Mouse (Mus musculus) spleen, adult 2 months (tissue): Measurements from ENCODE around the gene Nhlh1. TPM values are rescaled to one million over a fixed set of nuclear protein-coding genes. Genes with fewer than 3 reads are reported as not detected.

Experiments
- DNase-seq, 2 experiments: peaks; one replicate each; pipeline versions ENCODE4 v3.0.0 to v3.0.0-alpha.2; 2012 to 2021; ENCODE audit warnings: low spot score in 2 of 2, low read depth in 1 of 2
- H3K27ac ChIP-seq: fragments of 200-500 bp; 2 replicates; pipeline ENCODE4 v1.5.1; 2012; ENCODE audit warnings: low read length, inconsistent platforms; ENCODE audit not compliant: insufficient read depth
- H3K27me3 ChIP-seq: fragments of 200-500 bp; 2 replicates; pipeline ENCODE4 v1.6.1; 2012; ENCODE audit warnings: mild to moderate bottlenecking, moderate library complexity, low read length, inconsistent platforms; ENCODE audit not compliant: control insufficient read depth, insufficient read depth
- H3K36me3 ChIP-seq: fragments of 200-500 bp; 2 replicates; pipeline ENCODE4 v1.6.1; 2012; ENCODE audit warnings: mild to moderate bottlenecking, low read length, inconsistent platforms; ENCODE audit not compliant: control insufficient read depth, insufficient read depth
- H3K4me1 ChIP-seq: fragments of 200-500 bp; 2 replicates; pipeline ENCODE4 v1.6.1; 2011; ENCODE audit warnings: inconsistent platforms; ENCODE audit not compliant: control insufficient read depth, insufficient read depth, insufficient read length
- H3K4me3 ChIP-seq: fragments of 200-500 bp; 2 replicates; pipeline ENCODE4 v1.5.1; 2011; ENCODE audit warnings: mild to moderate bottlenecking, inconsistent platforms; ENCODE audit not compliant: insufficient read depth, insufficient read length; ENCODE audit errors: extremely low read depth
- CTCF ChIP-seq: fragments of 200-500 bp; IDR thresholded peaks from 2 replicates; pipeline ENCODE4 v1.5.1; 2011; ENCODE audit warnings: mild to moderate bottlenecking, inconsistent platforms; ENCODE audit not compliant: insufficient read depth, insufficient read length, insufficient replicate concordance; ENCODE audit errors: extremely low read depth
- POLR2A ChIP-seq: fragments of 200-500 bp; IDR thresholded peaks from 2 replicates; pipeline ENCODE4 v1.6.1; 2011; ENCODE audit warnings: low read depth, low read length, inconsistent platforms
- WGBS: fragments of 180-500 bp; shearing (Covaris S2); methylation state at CpG from one replicate; pipeline ENCODE4 v1.1.7; 2018; 5-methylcytosine and 5-hydroxymethylcytosine counted together
- polyA plus RNA-seq: library from polyadenylated mRNA; depleted of rRNA; stranded (reverse); fragments of >200 nt; gene quantifications from 2 replicates; pipeline ENCODE4 v1.2.3, GENCODE M21; 2012

Gene Nhlh1
- polyA plus RNA-seq, 1 experiment: not detected

DNA sequence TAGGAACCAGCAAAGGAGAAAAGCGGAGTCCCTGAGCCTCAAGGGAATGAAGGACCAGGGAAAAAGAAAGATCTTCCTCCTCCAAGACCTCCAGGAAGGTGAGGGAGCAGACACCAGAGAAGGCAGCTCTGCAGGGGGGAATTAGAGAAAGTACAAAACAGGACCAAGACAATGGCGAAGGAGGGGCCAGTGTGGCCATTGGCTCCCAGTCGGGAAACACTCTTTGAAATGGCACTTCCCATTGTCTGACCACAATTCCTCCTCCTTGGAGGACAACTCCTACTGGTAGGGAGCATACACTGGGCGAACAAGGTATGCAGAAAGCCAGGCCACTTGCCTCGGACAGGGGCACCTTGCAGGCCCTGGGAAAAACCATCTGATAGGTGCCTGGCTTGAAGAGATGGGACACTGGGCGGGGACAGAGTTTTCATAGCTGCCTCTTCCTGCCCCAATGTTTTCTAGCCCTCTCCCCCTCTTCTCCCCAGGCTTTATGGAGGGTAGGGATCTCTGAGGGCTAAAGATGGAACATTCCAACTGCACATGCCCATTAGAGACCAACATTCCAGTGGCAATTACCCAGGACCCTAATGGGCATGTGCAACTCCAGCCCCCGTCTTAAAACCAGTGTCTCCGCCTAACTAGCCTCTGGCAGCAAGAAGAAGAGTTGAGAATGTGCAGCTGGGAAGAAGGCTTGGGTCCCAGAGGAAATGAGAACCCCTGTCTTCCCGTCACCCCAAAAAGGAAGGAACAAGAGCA, 33.1 kb downstream of the Nhlh1 start:
- DNase-seq: no peak
- Histone ChIP-seq H3K4me1 (peaks cover 11% of the 10 kb centered on the region; the same call in 1 of the 2 replicates), H3K4me3 (no peak overlapping the region), H3K27me3 (peaks cover 3% of the 10 kb centered on the region), H3K36me3 (no peaks in the 10 kb centered on the region), H3K27ac (no peak overlapping the region)
- WGBS: 79% methylated on average over 9 of the region's 9 CpGs
- TF ChIP-seq POLR2A (no peak), CTCF (no peak)

DNA sequence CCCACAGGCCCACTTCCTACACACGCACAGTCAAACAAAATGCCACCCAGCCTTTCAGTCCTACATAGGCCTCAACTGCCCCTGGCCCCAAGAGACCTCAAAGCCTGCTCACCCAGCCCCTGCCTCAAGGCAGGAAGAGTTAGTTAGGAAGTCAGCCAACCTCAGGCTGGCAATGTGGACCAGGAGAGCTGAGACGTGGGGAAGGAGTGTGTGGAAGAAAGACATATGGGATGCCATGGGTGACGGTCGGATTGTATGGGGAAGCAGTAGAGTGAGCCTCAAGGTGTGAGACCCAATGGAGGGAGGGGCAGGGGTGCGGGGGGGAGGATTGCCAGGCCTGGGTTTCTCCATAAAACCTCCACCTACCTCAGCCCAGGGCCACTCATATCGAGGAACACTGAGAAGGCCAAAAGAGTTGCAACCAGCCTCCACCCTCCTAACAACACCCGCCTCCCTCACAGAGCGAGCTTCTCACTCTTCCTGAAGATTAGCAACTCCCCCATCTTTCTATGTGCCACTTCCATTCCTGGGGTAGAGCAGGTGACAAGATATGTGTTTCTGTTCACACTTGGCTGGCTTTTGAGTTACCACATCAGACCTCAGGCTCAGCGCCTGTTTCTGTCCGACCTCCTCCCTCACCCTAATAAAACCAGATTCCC, 37.4 kb downstream of the Nhlh1 start:
- no peak overlapping the region for H3K4me3 ChIP-seq
- WGBS: 65% methylated on average over 10 of the region's 10 CpGs
- peaks cover 10% of the 10 kb centered on the region; the same call in 1 of the 2 replicates for H3K4me1 ChIP-seq
- no peak for TF ChIP-seq POLR2A
- TF ChIP-seq CTCF: no peak
- H3K36me3 ChIP-seq: no peaks in the 10 kb centered on the region
- no peak overlapping the region for H3K27ac ChIP-seq
- H3K27me3 ChIP-seq: no peaks in the 10 kb centered on the region
- DNase-seq: no peak

DNA sequence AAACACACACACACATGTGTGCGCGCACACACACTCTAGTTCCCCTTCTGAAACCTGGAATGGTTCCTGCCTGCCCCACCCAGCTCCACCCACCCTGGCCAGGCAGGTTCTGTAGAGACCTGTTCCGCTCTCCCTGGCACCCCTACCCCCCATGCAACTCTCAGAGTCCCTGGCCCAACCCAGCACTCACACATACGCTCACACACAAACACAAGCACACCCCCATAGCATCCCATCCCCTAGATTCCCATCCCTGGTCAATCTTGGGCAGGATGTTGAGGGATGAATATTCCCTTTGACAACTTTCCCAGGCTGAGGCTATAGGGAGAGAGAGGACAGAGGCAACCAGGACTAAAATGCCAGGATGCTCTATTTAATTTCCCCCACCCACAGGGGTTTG, 38.0 kb downstream of the Nhlh1 start:
- Histone ChIP-seq H3K36me3 (no peaks in the 10 kb centered on the region), H3K4me1 (peaks cover 13% of the 10 kb centered on the region; the same call in 1 of the 2 replicates), H3K27ac (no peak overlapping the region), H3K4me3 (no peak overlapping the region), H3K27me3 (no peaks in the 10 kb centered on the region)
- WGBS: 92% methylated on average over 4 of the region's 4 CpGs
- no peak for DNase-seq
- TF ChIP-seq POLR2A (no peak), CTCF (no peak)

DNA sequence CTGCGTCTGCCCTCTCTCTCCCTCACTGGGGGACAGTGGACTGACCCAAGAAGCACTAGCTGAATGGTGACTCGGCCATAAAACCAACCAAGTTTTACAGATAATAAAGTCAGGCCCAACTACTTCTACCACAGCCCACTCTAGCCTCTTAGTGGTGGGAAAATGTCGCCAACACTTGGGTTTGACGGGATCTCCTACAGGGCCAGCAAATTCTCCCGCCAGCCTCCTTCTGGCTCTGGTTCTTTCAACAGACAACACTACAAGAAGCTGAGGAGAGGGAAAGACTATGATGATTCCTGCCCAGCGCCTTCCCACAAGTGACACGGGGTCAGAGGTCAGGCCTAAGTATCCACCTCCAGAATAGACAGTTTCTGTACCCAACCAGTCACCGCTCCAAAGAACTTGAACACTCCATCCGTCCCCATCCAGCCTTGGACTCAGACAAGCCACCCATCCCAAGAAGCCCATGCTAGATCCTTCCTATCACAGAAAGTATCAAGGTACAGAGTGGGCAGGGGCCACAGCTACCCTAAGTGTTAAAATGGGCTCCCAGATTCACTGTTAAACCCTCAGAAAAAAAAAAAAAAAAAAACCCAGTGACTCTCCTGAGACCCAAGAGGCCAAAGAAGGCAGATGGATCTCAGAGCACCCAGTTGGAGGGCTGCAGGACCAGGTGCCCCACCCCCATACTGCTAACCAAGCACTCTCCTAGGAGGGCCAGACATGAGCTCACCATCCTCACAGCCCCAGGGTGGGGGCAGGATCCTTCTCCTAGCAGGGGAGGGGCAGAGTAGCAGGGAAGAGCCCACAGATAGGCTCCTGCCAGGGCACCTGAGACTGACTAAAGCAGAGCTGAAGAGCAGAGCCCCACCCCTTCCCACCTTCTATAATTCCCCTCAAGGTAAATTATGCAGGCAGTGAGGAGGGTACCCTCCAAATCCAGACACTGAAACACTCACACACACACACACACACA, 38.7 kb downstream of the Nhlh1 start:
- DNase-seq: no peak
- peaks cover 13% of the 10 kb centered on the region; the same call in 1 of the 2 replicates for H3K4me1 ChIP-seq
- TF ChIP-seq CTCF: no peak
- TF ChIP-seq POLR2A: no peak

DNA sequence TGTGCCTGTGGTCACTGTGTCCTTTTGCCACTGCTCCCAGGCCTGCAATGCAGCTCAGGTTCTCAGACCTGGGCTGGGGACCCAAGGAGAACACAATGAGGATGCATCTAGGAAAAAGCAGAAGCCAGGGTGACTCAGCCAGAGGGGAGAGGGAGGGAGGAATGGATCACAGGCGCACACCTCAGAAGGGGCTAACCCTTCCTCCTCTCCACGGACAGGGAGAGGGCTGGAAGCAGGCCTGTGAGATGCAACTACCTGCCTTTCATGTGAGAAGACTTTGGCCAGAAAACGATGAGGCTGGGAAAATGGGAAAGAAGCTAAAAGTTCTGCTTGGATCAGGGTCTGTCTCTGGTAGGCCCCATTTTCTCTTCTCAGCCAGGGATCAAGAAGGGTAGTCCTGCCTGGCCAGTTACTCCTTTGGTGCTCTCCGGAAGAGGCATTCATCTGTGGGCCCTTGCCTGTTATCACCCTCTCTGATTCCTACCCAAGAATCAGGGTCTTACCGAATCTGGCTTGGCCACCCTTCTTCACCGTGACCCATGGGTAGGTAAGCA, 39.8 kb downstream of the Nhlh1 start:
- 88% methylated on average over 6 of the region's 6 CpGs for WGBS

More for the DNA sequence above, 38.7 kb downstream of the Nhlh1 start:
- H3K36me3 ChIP-seq: no peaks in the 10 kb centered on the region
- WGBS: 92% methylated on average over 9 of the region's 9 CpGs
- no peak overlapping the region for H3K4me3 ChIP-seq
- H3K27ac ChIP-seq: no peak overlapping the region
- H3K27me3 ChIP-seq: no peaks in the 10 kb centered on the region

More for the DNA sequence above, 39.8 kb downstream of the Nhlh1 start:
- no peak overlapping the region for H3K4me3 ChIP-seq
- TF ChIP-seq POLR2A: no peak
- H3K4me1 ChIP-seq: peaks cover 13% of the 10 kb centered on the region; the same call in 1 of the 2 replicates
- H3K36me3 ChIP-seq: no peaks in the 10 kb centered on the region
- H3K27ac ChIP-seq: no peak overlapping the region
- DNase-seq: no peak
- no peaks in the 10 kb centered on the region for H3K27me3 ChIP-seq
